ENCODE assay signal across 21 mouse cellular contexts in the genomic region with DNA sequence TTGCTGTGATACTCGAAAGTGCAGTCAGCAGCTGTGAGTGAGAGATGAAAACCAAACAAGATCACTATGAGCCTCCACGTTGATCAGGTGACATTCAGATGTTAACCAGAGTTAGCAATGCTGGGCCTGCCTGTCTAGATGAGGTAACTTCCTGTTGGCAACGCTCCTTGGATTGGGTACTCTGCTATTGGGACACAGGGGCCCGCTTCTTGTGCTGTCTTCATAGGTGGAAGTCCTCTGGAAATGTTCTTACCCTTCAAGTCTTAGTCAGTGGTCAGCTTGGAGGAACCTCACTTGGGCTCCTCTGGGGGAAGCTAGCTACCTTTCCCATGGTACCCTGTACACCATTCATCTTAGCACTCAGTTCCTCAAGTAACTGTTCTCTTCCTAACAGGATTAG.
DNase-seq lines count a peak whose midpoint lies in the region; ATAC-seq and TF ChIP-seq lines count a peak whose summit lies in the region.
"Had no signal": no experiment of that assay in that cellular context is flagged by ENCODE, and none has a peak within 500 bp of the region (broad histone marks: within the 10 kb centered on the region; RNA-seq: fewer than 3 reads in every experiment).

No protein-coding gene starts in this region.

- no peaks in the 10 kb centered on the region for H3K9me3 ChIP-seq in lung, postnatal 0 days (ENCODE audit: low read length)
- no peaks in the 10 kb centered on the region for H3K9me3 ChIP-seq in forebrain, embryonic 10.5 days
- H3K9me3 ChIP-seq: embryonic facial prominence, embryonic 15.5 days; forebrain, embryonic 12.5 days; heart, embryonic 13.5 days; hindbrain, embryonic 13.5 days had no signal

- no peak overlapping the region for H3K27ac ChIP-seq in lung, postnatal 0 days (ENCODE audit: low read length)
- no peak overlapping the region for H3K27ac ChIP-seq in forebrain, embryonic 10.5 days
- H3K27ac ChIP-seq: embryonic facial prominence, embryonic 15.5 days; forebrain, embryonic 12.5 days; gastrocnemius, adult 2 months; heart, embryonic 13.5 days; hindbrain, embryonic 13.5 days; hindbrain, postnatal 0 days had no signal

- no peak for ATAC-seq in lung, postnatal 0 days
- ATAC-seq in granulocyte monocyte progenitor cell, adult 5-6 weeks (replicated peaks; ENCODE audit: poor library complexity, severe bottlenecking), result peak; percentile 100
- ATAC-seq: forebrain, embryonic 16.5 days; hindbrain, postnatal 0 days had no signal

- H3K27me3 ChIP-seq in lung, postnatal 0 days (replicated peaks; ENCODE audit: insufficient read depth, low read length), result no peaks in the 10 kb centered on the region
- no peaks in the 10 kb centered on the region for H3K27me3 ChIP-seq in forebrain, embryonic 10.5 days (ENCODE audit: poor library complexity, severe bottlenecking)
- H3K27me3 ChIP-seq: embryonic facial prominence, embryonic 15.5 days; forebrain, embryonic 12.5 days; heart, embryonic 13.5 days; hindbrain, embryonic 13.5 days had no signal

- no peaks in the 10 kb centered on the region for H3K36me3 ChIP-seq in lung, postnatal 0 days (ENCODE audit: insufficient read depth, low read length)
- no peaks in the 10 kb centered on the region for H3K36me3 ChIP-seq in forebrain, embryonic 10.5 days (replicated peaks)
- H3K36me3 ChIP-seq: embryonic facial prominence, embryonic 15.5 days; forebrain, embryonic 12.5 days; heart, embryonic 13.5 days; hindbrain, embryonic 13.5 days had no signal

- peak; percentile 33 for DNase-seq in adrenal gland, postnatal 14 days
- DNase-seq in adrenal gland, adult 18-20 months (ENCODE audit: low spot score in 2 of 2), result no peak
- peak; percentile 20 for DNase-seq in lung, postnatal 0 days (ENCODE audit: low spot score)
- no peak for DNase-seq in lung, postnatal 14 days
- no peak for DNase-seq in right cerebral cortex, adult 2 months (ENCODE audit: low spot score in 2 of 2)
- DNase-seq in forebrain, embryonic 10.5 days (ENCODE audit: extremely low spot score, low spot score), result no peak
- no peak for DNase-seq in thymus, postnatal 14 days
- DNase-seq: adrenal gland, adult 2 months; cerebellum, adult 2 months; cerebellum, postnatal 10 days; embryo, embryonic 11 days; gastrocnemius, adult 2 months; gastrocnemius, postnatal 25 days; heart, postnatal 36 days had no signal

- 57% methylated on average over 4 of the region's 4 CpGs for WGBS in lung, postnatal 0 days
- 85% methylated on average over 4 of the region's 4 CpGs for WGBS in forebrain, embryonic 10.5 days

- TF ChIP-seq CTCF in lung, postnatal 0 days (IDR thresholded peaks at IDR 0.05), result no peak

- no peaks in the 10 kb centered on the region for H3K4me1 ChIP-seq in lung, postnatal 0 days (ENCODE audit: insufficient read depth, low read depth, low read length)
- H3K4me1 ChIP-seq in forebrain, embryonic 10.5 days, result no peaks in the 10 kb centered on the region
- H3K4me1 ChIP-seq: embryonic facial prominence, embryonic 15.5 days; forebrain, embryonic 12.5 days; heart, embryonic 13.5 days; hindbrain, embryonic 13.5 days had no signal

- H3K4me3 ChIP-seq in lung, postnatal 0 days (ENCODE audit: low read depth, low read length), result no peak overlapping the region
- no peak overlapping the region for H3K4me3 ChIP-seq in forebrain, embryonic 10.5 days
- H3K4me3 ChIP-seq: embryonic facial prominence, embryonic 15.5 days; forebrain, embryonic 12.5 days; gastrocnemius, adult 2 months; heart, embryonic 13.5 days; hindbrain, embryonic 13.5 days had no signal

- no peak overlapping the region for H3K4me2 ChIP-seq in lung, postnatal 0 days (replicated peaks; ENCODE audit: low read depth, low read length)
- H3K4me2 ChIP-seq: embryonic facial prominence, embryonic 15.5 days; forebrain, embryonic 12.5 days; heart, embryonic 13.5 days; hindbrain, embryonic 13.5 days had no signal

- H3K9ac ChIP-seq in lung, postnatal 0 days (replicated peaks; ENCODE audit: low read depth), result no peak overlapping the region
- H3K9ac ChIP-seq: embryonic facial prominence, embryonic 15.5 days; forebrain, embryonic 12.5 days; heart, embryonic 13.5 days; hindbrain, embryonic 13.5 days had no signal

- TF ChIP-seq EP300 in lung, postnatal 0 days (IDR thresholded peaks at IDR 0.05), result no peak

Comparison
In these comparisons a context has a peak if more than half of its experiments do, and no peak if none do; other contexts are left out.
1. DNase-seq: peak in adrenal gland, postnatal 14 days (single experiment) and lung, postnatal 0 days (single experiment); none in adrenal gland, adult 18-20 months (0 of 2), lung, postnatal 14 days (single experiment), right cerebral cortex, adult 2 months (0 of 2), forebrain, embryonic 10.5 days (single experiment) and thymus, postnatal 14 days (single experiment).